Mouse (Mus musculus) stomach, postnatal 0 days (tissue): ENCODE data around the gene Ltb.
A peak's percentile ranks its signal among the peaks of the same experiment; 100 is the strongest.

Experiments used
- CTCF ChIP-seq: IDR thresholded peaks from 2 replicates; pipeline ENCODE4 v1.5.1; 2016; ENCODE audit warnings: antibody characterized with exemption, low read depth, mild to moderate bottlenecking, moderate library complexity
- EP300 ChIP-seq: optimal IDR thresholded peaks from 2 replicates; pipeline ENCODE3; 2016; ENCODE audit warnings: antibody characterized with exemption

- TF ChIP-seq CTCF = peak; percentile 30; the same call in 1 of the 2 replicates
- TF ChIP-seq EP300 = no peak
Measured at GRCm38 (mm10) chr17:35234903-35235302, 40.7 kb downstream of the Ltb start.
